Mouse (Mus musculus) intestine, postnatal 0 days (tissue): ENCODE data around the gene Tmem200a. TPM values are rescaled to one million over a fixed set of nuclear protein-coding genes. Genes with fewer than 3 reads are reported as not detected.
A peak's percentile ranks its signal among the peaks of the same experiment; 100 is the strongest.

Source experiments
- ATAC-seq: fragments of 200-750 bp; cut with Nextera tagmentation; 2 replicates; pipeline ENCODE4 v1.8.0; 2017; ENCODE audit warnings: mild to moderate bottlenecking, moderate TSS enrichment, moderate library complexity
- H3K27ac ChIP-seq: fragments of 300-500 bp; sonication (generic); 2 replicates; pipeline ENCODE4 v1.5.1; 2014; ENCODE audit warnings: mild to moderate bottlenecking, low read depth, low read length, moderate library complexity
- H3K27me3 ChIP-seq: fragments of 300-500 bp; sonication (generic); replicated peaks from 2 replicates; pipeline ENCODE4 v1.6.1; 2014; ENCODE audit warnings: low read length, mixed read lengths; ENCODE audit not compliant: control insufficient read depth, insufficient read depth
- H3K36me3 ChIP-seq: fragments of 300-500 bp; sonication (generic); 2 replicates; pipeline ENCODE4 v1.6.1; 2014; ENCODE audit warnings: mild to moderate bottlenecking, moderate library complexity; ENCODE audit not compliant: control insufficient read depth, insufficient read depth
- H3K4me1 ChIP-seq: fragments of 300-500 bp; sonication (generic); replicated peaks from 2 replicates; pipeline ENCODE4 v1.6.1; 2014; ENCODE audit warnings: antibody characterized with exemption, low read length, mixed read lengths; ENCODE audit not compliant: control insufficient read depth, insufficient read depth
- H3K4me2 ChIP-seq: fragments of 300-500 bp; sonication (generic); replicated peaks from 2 replicates; pipeline ENCODE4 v1.6.1; 2014; ENCODE audit warnings: low read depth, mild to moderate bottlenecking, moderate library complexity
- H3K4me3 ChIP-seq: fragments of 300-500 bp; sonication (generic); 2 replicates; pipeline ENCODE4 v1.5.1; 2014; ENCODE audit warnings: low read depth, low read length
- H3K9ac ChIP-seq: fragments of 300-500 bp; sonication (generic); 2 replicates; pipeline ENCODE4 v1.6.1; 2014; ENCODE audit warnings: mild to moderate bottlenecking, low read depth, low read length
- H3K9me3 ChIP-seq: fragments of 300-500 bp; sonication (generic); 2 replicates; pipeline ENCODE4 v1.6.1; 2016; ENCODE audit warnings: mixed run types; ENCODE audit not compliant: control insufficient read depth
- CTCF ChIP-seq: sonication (generic); IDR thresholded peaks from 2 replicates; pipeline ENCODE4 v1.5.1; 2016; ENCODE audit warnings: low read depth, mild to moderate bottlenecking, control low read depth, antibody characterized with exemption, moderate library complexity
- WGBS: fragments of 180-500 bp; shearing (Covaris S2); extraction: QIAGEN DNeasy Blood & Tissue Kit; methylation state at CpG from one replicate; pipeline ENCODE4 v1.1.7; 2014; 5-methylcytosine and 5-hydroxymethylcytosine counted together
- polyA plus RNA-seq: library from polyadenylated mRNA; unstranded; fragments of >200 nt; fragmentation: Nextera tagmentation; extraction: Ambion mirVana; gene quantifications from 2 replicates; pipeline ENCODE4 v1.2.1, GENCODE M21; 2015

Gene Tmem200a
- 2.9 and 4.6 TPM in 2 replicates for polyA plus RNA-seq

GRCm38 (mm10) chr10:26078521-26079142, at the start of gene Tmem200a:
TSS of gene Tmem200a (minus strand) at chr10:26079052.
- Histone ChIP-seq H3K9ac (peak within 1 kb of the TSS; percentile 31; the same call in 1 of the 2 replicates), H3K27me3 (peaks cover 15% of the 10 kb centered on the region), H3K4me1 (no peaks in the 10 kb centered on the region), H3K27ac (no peak within 1 kb of the TSS), H3K9me3 (no peaks in the 10 kb centered on the region), H3K4me3 (peak within 1 kb of the TSS; percentile 58), H3K4me2 (peak within 1 kb of the TSS; percentile 95), H3K36me3 (no peaks in the 10 kb centered on the region)
- no peak for ATAC-seq
- TF ChIP-seq CTCF, result peak; percentile 80
- WGBS, result 2% methylated on average over 45 of the region's 46 CpGs

- ATAC-seq, result no peak
- no peak for TF ChIP-seq CTCF
- no peaks in the 10 kb centered on the region for H3K36me3 ChIP-seq
- no peak overlapping the region for H3K27ac ChIP-seq
- H3K4me2 ChIP-seq, result no peak overlapping the region
- no peak overlapping the region for H3K9ac ChIP-seq
- no peak overlapping the region for H3K4me3 ChIP-seq
- no peaks in the 10 kb centered on the region for H3K9me3 ChIP-seq
- H3K4me1 ChIP-seq, result no peaks in the 10 kb centered on the region
- WGBS, result 63% methylated on average over 1 of the region's 1 CpGs
- no peaks in the 10 kb centered on the region for H3K27me3 ChIP-seq
These were observed 41.0 kb upstream of the Tmem200a start for GRCm38 (mm10) chr10:26119822-26120183.

- H3K36me3 ChIP-seq, result no peaks in the 10 kb centered on the region
- WGBS, result 85% methylated on average over 6 of the region's 6 CpGs
- H3K9me3 ChIP-seq, result no peaks in the 10 kb centered on the region
- no peak overlapping the region for H3K9ac ChIP-seq
- TF ChIP-seq CTCF, result no peak
- no peaks in the 10 kb centered on the region for H3K4me1 ChIP-seq
- H3K27ac ChIP-seq, result no peak overlapping the region
- H3K4me2 ChIP-seq, result no peak overlapping the region
- no peak for ATAC-seq
- no peak overlapping the region for H3K4me3 ChIP-seq
- no peaks in the 10 kb centered on the region for H3K27me3 ChIP-seq
These were observed 40.4 kb upstream of the Tmem200a start for GRCm38 (mm10) chr10:26119067-26119821.

GRCm38 (mm10) chr10:26114409-26114808, 35.6 kb upstream of the Tmem200a start:
- no peak overlapping the region for H3K9ac ChIP-seq
- H3K36me3 ChIP-seq, result no peaks in the 10 kb centered on the region
- 80% methylated on average over 4 of the region's 4 CpGs for WGBS
- ATAC-seq, result no peak
- no peak overlapping the region for H3K4me3 ChIP-seq
- H3K4me1 ChIP-seq, result no peaks in the 10 kb centered on the region
- no peaks in the 10 kb centered on the region for H3K27me3 ChIP-seq
- TF ChIP-seq CTCF, result no peak
- H3K27ac ChIP-seq, result no peak overlapping the region
- H3K9me3 ChIP-seq, result no peaks in the 10 kb centered on the region
- no peak overlapping the region for H3K4me2 ChIP-seq

DNA sequence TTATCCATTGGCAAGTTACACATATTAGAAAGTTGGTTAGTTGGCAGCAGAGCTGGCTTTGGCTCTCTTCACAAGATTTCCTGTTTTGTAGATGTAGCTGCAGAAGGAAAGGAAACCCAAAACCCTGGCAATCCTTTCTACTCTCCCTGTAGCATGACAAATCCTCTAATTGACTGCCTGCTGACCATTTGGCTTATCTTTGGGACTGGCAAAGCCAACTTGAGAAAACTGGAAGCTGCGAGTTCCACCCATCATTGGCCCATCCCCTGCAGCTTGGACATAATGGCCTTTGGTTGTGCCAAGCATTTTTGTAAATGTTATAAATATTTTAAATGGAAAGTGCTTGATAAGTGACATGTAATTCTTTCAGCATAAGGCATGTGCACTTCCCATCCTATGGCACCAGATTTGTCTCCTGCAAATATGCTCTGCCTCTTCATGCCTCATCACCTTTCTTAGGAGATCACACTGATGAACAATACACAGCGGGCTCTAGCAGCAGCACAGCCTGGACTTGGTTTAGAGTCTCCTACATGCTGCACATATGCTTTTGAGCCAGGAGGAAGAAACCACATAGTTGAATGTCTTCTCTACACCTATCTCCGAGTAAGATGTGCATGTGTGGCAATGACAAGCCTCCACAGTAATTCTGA, 24.6 kb upstream of the Tmem200a start:
- no peak for TF ChIP-seq CTCF
- WGBS, result 83% methylated on average over 3 of the region's 3 CpGs
- H3K4me2 ChIP-seq, result no peak overlapping the region

DNA sequence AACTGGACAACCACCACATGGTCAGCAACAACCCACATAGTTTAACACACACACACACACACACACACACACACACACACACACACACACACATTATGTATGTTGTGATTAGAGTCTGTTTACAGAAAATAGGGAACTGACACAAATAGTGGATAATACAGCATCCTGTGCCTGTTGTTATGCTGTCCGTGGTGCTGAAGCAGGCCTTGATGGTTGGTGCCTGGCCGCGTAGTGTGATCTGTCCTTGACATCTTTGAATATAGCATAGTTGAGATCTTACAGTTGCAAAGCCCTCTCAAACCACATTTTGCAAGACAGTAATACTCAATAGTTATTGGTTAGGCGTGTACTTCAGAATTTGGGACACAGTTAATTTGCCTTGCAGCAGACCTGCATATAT, 3.2 kb upstream of the Tmem200a start:
- no peak overlapping the region for H3K27ac ChIP-seq
- WGBS, result 67% methylated on average over 4 of the region's 4 CpGs
- no peak for TF ChIP-seq CTCF
- no peaks in the 10 kb centered on the region for H3K4me1 ChIP-seq
- no peak overlapping the region for H3K4me2 ChIP-seq
- H3K4me3 ChIP-seq, result no peak overlapping the region
- H3K36me3 ChIP-seq, result no peaks in the 10 kb centered on the region
- no peak for ATAC-seq
- H3K27me3 ChIP-seq, result peaks cover 15% of the 10 kb centered on the region
- H3K9ac ChIP-seq, result no peak overlapping the region
- H3K9me3 ChIP-seq, result no peaks in the 10 kb centered on the region

More for the DNA sequence above, 24.6 kb upstream of the Tmem200a start:
- H3K4me1 ChIP-seq, result no peaks in the 10 kb centered on the region
- no peak overlapping the region for H3K9ac ChIP-seq
- no peak for ATAC-seq
- no peaks in the 10 kb centered on the region for H3K9me3 ChIP-seq
- no peak overlapping the region for H3K27ac ChIP-seq
- no peaks in the 10 kb centered on the region for H3K36me3 ChIP-seq
- H3K27me3 ChIP-seq, result no peaks in the 10 kb centered on the region
- no peak overlapping the region for H3K4me3 ChIP-seq
